Mouse (Mus musculus) neutrophil, adult 83 days (primary cell): ENCODE data around the gene Prl8a6. TPM values are rescaled to one million over a fixed set of nuclear protein-coding genes. Genes with fewer than 3 reads are reported as not detected.

ENCODE experiments used
- total RNA-seq, 2 experiments: library from RNA; stranded (reverse); gene quantifications; one replicate each; pipeline ENCODE4 v1.2.4; 2023

The Prl8a6 gene
- not detected for total RNA-seq

DNA sequence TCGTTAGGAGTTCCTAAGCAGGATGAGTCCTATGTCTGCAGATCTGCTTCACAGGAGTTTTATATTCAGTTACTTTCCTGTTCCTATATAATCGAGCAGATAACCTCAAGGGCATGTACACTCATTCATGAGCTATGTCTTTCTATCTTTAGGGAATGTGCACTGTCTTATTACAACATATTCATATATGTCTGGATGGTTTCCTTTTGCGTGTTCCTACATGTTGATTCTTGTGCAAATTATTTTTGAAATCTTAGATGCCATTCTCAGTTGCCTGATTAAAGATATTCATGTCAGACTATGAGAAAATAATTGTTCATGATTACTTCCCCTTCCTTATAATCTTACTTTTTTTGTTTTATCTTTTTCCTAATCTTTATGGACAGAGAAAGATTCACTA, at the start of gene Prl8a6:
Prl8a6 (minus strand) TSS at position 101 of the 400 bp plus-strand sequence.

DNA sequence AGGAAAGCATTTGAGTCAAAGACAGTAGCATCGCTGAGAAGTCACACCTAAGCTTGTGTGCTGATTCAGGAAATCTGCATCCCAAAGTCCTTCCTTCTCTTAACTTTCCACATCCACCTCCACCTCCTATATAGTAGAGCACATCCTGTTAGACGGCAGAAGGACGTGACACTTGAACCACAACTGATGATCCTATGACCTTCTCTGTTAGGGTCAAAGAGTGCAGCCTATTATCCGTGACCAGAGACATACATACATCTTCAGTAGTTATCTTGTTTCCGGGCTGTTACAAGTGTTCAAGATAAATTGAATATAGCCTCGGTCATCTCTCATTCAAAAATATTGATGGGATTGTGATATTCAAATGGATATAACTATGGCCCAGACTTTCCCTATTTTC, 47.7 kb downstream of the Prl8a6 start, which contains the start of gene Prl2b1:
Prl2b1 (minus strand) TSS at position 101 of the 400 bp plus-strand sequence.

Other genes starting within 250 kb of the Prl8a6 start
- gene Prl3c1, start 242.0 kb downstream of the Prl8a6 start, total RNA-seq: not detected
- not detected for gene Prl3b1, start 196.8 kb downstream of the Prl8a6 start, total RNA-seq
- gene Prl3a1, start 179.3 kb downstream of the Prl8a6 start, total RNA-seq: not detected
- gene Prl6a1, start 126.1 kb downstream of the Prl8a6 start, total RNA-seq: not detected
- not detected for gene Prl8a2, start 93.0 kb downstream of the Prl8a6 start, total RNA-seq
- gene Prl2b1, start 47.8 kb downstream of the Prl8a6 start, total RNA-seq: not detected
- gene Prl8a8, start 74.5 kb upstream of the Prl8a6 start, total RNA-seq: not detected
- not detected for gene Prl8a9, start 125.9 kb upstream of the Prl8a6 start, total RNA-seq
- gene Prl8a1, start 143.5 kb upstream of the Prl8a6 start, total RNA-seq: not detected
- gene Prl7b1, start 171.9 kb upstream of the Prl8a6 start, total RNA-seq: not detected
- not detected for gene Prl7a1, start 203.8 kb upstream of the Prl8a6 start, total RNA-seq
- not detected for gene Prl7a2, start 229.3 kb upstream of the Prl8a6 start, total RNA-seq